Mouse (Mus musculus): ENCODE results near the gene Mrtfa. TPM values are rescaled to one million over a fixed set of nuclear protein-coding genes. Genes with fewer than 3 reads are reported as not detected.

The Mrtfa gene
- polyA plus RNA-seq, 1 experiment from 2014 or later: 4.5 TPM

GRCm38 (mm10) chr15:81017308-81017707 lies 173.2 kb downstream of the Mrtfa start:
- Histone ChIP-seq H3K9ac (replicated peaks) (no peak overlapping the region), H3K9me3 (ENCODE audit: low read length) (no peaks in the 10 kb centered on the region), H3K27ac (ENCODE audit: low read depth) (no peak overlapping the region), H3K27me3 (ENCODE audit: insufficient read depth, low read length) (no peaks in the 10 kb centered on the region), H3K36me3 (replicated peaks; ENCODE audit: insufficient read depth, low read length) (peaks cover 76% of the 10 kb centered on the region), H3K4me2 (ENCODE audit: low read depth, low read length) (no peak overlapping the region), H3K4me3 (ENCODE audit: low read depth, low read length) (no peak overlapping the region), H3K4me1 (ENCODE audit: insufficient read depth) (peaks cover 8% of the 10 kb centered on the region)
- ATAC-seq: no peak
- TF ChIP-seq CTCF (IDR thresholded peaks at IDR 0.05; ENCODE audit: low read depth): no peak
- TF ChIP-seq EP300 (IDR thresholded peaks at IDR 0.05; ENCODE audit: low read depth): no peak
- WGBS (ENCODE audit: insufficient replicate concordance): 84% methylated on average over 7 of the region's 7 CpGs
- no peak for DNase-seq

DNA sequence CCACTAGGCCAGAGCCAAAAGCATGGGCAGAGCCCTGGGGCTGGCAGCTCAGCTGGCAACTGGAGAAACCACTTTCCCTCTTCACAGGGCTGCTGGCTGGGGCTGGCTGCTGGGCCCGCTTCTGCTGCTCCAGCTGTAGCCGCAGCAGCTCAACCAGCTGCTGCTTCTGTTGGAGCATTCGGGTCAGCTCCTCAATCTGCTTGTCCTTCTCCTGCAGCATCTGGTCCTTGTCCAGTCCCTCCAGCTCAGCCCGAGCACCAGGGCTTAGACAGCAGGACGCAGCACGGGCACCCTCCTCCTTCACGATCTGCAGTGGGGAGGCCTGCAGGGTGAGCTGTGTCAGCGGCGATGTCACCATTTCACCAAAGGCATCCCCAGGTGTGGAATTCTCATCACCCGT lies 174.1 kb downstream of the Mrtfa start:
- peaks cover 4% of the 10 kb centered on the region for H3K4me1 ChIP-seq (ENCODE audit: insufficient read depth)
- no peak overlapping the region for H3K4me3 ChIP-seq (ENCODE audit: low read depth, low read length)
- WGBS (ENCODE audit: insufficient replicate concordance): 86% methylated on average over 10 of the region's 10 CpGs
- H3K9ac ChIP-seq (replicated peaks): no peak overlapping the region
- DNase-seq: no peak
- no peak for TF ChIP-seq CTCF (IDR thresholded peaks at IDR 0.05; ENCODE audit: low read depth)
- TF ChIP-seq EP300 (IDR thresholded peaks at IDR 0.05; ENCODE audit: low read depth): no peak
- no peak overlapping the region for H3K27ac ChIP-seq (ENCODE audit: low read depth)
- no peaks in the 10 kb centered on the region for H3K9me3 ChIP-seq (ENCODE audit: low read length)
- ATAC-seq: no peak
- peaks cover 70% of the 10 kb centered on the region for H3K36me3 ChIP-seq (replicated peaks; ENCODE audit: insufficient read depth, low read length)
- H3K4me2 ChIP-seq (ENCODE audit: low read depth, low read length): no peak overlapping the region
- H3K27me3 ChIP-seq (ENCODE audit: insufficient read depth, low read length): no peaks in the 10 kb centered on the region

- no peak overlapping the region for H3K4me2 ChIP-seq (ENCODE audit: low read depth, low read length)
- no peak for TF ChIP-seq CTCF (IDR thresholded peaks at IDR 0.05; ENCODE audit: low read depth)
- 71% methylated on average over 5 of the region's 5 CpGs for WGBS (ENCODE audit: insufficient replicate concordance)
- H3K4me1 ChIP-seq (ENCODE audit: insufficient read depth): no peaks in the 10 kb centered on the region
- H3K27me3 ChIP-seq (ENCODE audit: insufficient read depth, low read length): no peaks in the 10 kb centered on the region
- no peak for DNase-seq
- H3K4me3 ChIP-seq (ENCODE audit: low read depth, low read length): no peak overlapping the region
- no peak overlapping the region for H3K9ac ChIP-seq (replicated peaks)
- no peak for ATAC-seq
- no peaks in the 10 kb centered on the region for H3K9me3 ChIP-seq (ENCODE audit: low read length)
- H3K36me3 ChIP-seq (replicated peaks; ENCODE audit: insufficient read depth, low read length): peaks cover 77% of the 10 kb centered on the region
- H3K27ac ChIP-seq (ENCODE audit: low read depth): no peak overlapping the region
Measured at GRCm38 (mm10) chr15:81015068-81015744, 175.4 kb downstream of the Mrtfa start.

- Histone ChIP-seq H3K4me2 (ENCODE audit: low read depth, low read length) (no peak overlapping the region), H3K4me1 (ENCODE audit: insufficient read depth) (no peaks in the 10 kb centered on the region), H3K9me3 (ENCODE audit: low read length) (no peaks in the 10 kb centered on the region), H3K27me3 (ENCODE audit: insufficient read depth, low read length) (no peaks in the 10 kb centered on the region), H3K9ac (replicated peaks) (no peak overlapping the region), H3K4me3 (ENCODE audit: low read depth, low read length) (no peak overlapping the region), H3K36me3 (replicated peaks; ENCODE audit: insufficient read depth, low read length) (peaks cover 65% of the 10 kb centered on the region), H3K27ac (ENCODE audit: low read depth) (no peak overlapping the region)
- TF ChIP-seq CTCF (IDR thresholded peaks at IDR 0.05; ENCODE audit: low read depth): no peak
- TF ChIP-seq EP300 (IDR thresholded peaks at IDR 0.05; ENCODE audit: low read depth): no peak
- 86% methylated on average over 7 of the region's 7 CpGs for WGBS (ENCODE audit: insufficient replicate concordance)
- ATAC-seq (no peak), DNase-seq (no peak)
Measured at GRCm38 (mm10) chr15:81013186-81013585, 177.4 kb downstream of the Mrtfa start.

- H3K36me3 ChIP-seq (replicated peaks; ENCODE audit: insufficient read depth, low read length): peaks cover 57% of the 10 kb centered on the region
- 90% methylated on average over 4 of the region's 4 CpGs for WGBS (ENCODE audit: insufficient replicate concordance)
Measured at GRCm38 (mm10) chr15:81012359-81012758, 178.2 kb downstream of the Mrtfa start.

GRCm38 (mm10) chr15:81011523-81011922 lies 179.0 kb downstream of the Mrtfa start:
- Histone ChIP-seq H3K4me3 (ENCODE audit: low read depth, low read length) (no peak overlapping the region), H3K4me1 (ENCODE audit: insufficient read depth) (no peaks in the 10 kb centered on the region), H3K9me3 (ENCODE audit: low read length) (no peaks in the 10 kb centered on the region), H3K4me2 (ENCODE audit: low read depth, low read length) (no peak overlapping the region), H3K27ac (ENCODE audit: low read depth) (no peak overlapping the region), H3K27me3 (ENCODE audit: insufficient read depth, low read length) (no peaks in the 10 kb centered on the region), H3K36me3 (replicated peaks; ENCODE audit: insufficient read depth, low read length) (peaks cover 49% of the 10 kb centered on the region), H3K9ac (replicated peaks) (no peak overlapping the region)
- ATAC-seq: no peak
- DNase-seq: no peak
- 72% methylated on average over 3 of the region's 3 CpGs for WGBS (ENCODE audit: insufficient replicate concordance)
- TF ChIP-seq CTCF (IDR thresholded peaks at IDR 0.05; ENCODE audit: low read depth) (no peak), EP300 (IDR thresholded peaks at IDR 0.05; ENCODE audit: low read depth) (no peak)

More at GRCm38 (mm10) chr15:81012359-81012758, 178.2 kb downstream of the Mrtfa start:
- Histone ChIP-seq H3K4me2 (ENCODE audit: low read depth, low read length) (no peak overlapping the region), H3K9ac (replicated peaks) (no peak overlapping the region), H3K4me3 (ENCODE audit: low read depth, low read length) (no peak overlapping the region), H3K27ac (ENCODE audit: low read depth) (no peak overlapping the region), H3K4me1 (ENCODE audit: insufficient read depth) (no peaks in the 10 kb centered on the region), H3K27me3 (ENCODE audit: insufficient read depth, low read length) (no peaks in the 10 kb centered on the region), H3K9me3 (ENCODE audit: low read length) (no peaks in the 10 kb centered on the region)
- no peak for TF ChIP-seq CTCF (IDR thresholded peaks at IDR 0.05; ENCODE audit: low read depth)
- no peak for TF ChIP-seq EP300 (IDR thresholded peaks at IDR 0.05; ENCODE audit: low read depth)
- DNase-seq (no peak), ATAC-seq (no peak)
